Mouse (Mus musculus) erythroblast, embryonic 14.5 days (primary cell): ENCODE data around the gene Ipo13. TPM values are rescaled to one million over a fixed set of nuclear protein-coding genes. Genes with fewer than 3 reads are reported as not detected.

Experiments used
- H3K27me3 ChIP-seq: 2 replicates; pipeline ENCODE4 v1.6.1; 2012; ENCODE audit warnings: inconsistent platforms; ENCODE audit not compliant: control insufficient read depth
- H3K36me3 ChIP-seq: 2 replicates; pipeline ENCODE4 v1.6.1; 2012; ENCODE audit warnings: mild to moderate bottlenecking, inconsistent platforms; ENCODE audit not compliant: control insufficient read depth
- H3K4me1 ChIP-seq: 2 replicates; pipeline ENCODE4 v1.6.1; 2012; ENCODE audit warnings: inconsistent platforms; ENCODE audit not compliant: control insufficient read depth
- H3K4me3 ChIP-seq: replicated peaks from 2 replicates; pipeline ENCODE3; 2012; ENCODE audit warnings: moderate library complexity, mild to moderate bottlenecking, inconsistent platforms
- H3K9me3 ChIP-seq: 2 replicates; pipeline ENCODE4 v1.6.1; 2012; ENCODE audit warnings: low read length, inconsistent platforms, mixed read lengths; ENCODE audit not compliant: control insufficient read depth
- GATA1 ChIP-seq: IDR thresholded peaks from 2 replicates; pipeline ENCODE4 v1.6.1; 2012; ENCODE audit warnings: low read length, inconsistent platforms, mixed read lengths
- TAL1 ChIP-seq: IDR thresholded peaks from 3 replicates; pipeline ENCODE4 v1.6.1; 2012; ENCODE audit warnings: low read length, inconsistent platforms, mixed read lengths
- polyA plus RNA-seq: library from polyadenylated mRNA; stranded (reverse); fragments of >175 nt; gene quantifications from 2 replicates; pipeline ENCODE4 v1.2.3, GENCODE M21; 2012

Gene Ipo13
- polyA plus RNA-seq, 1 experiment = 3.5 TPM

GRCm38 (mm10) chr4:117889471-117889870, 25.3 kb downstream of the Ipo13 start:
- TF ChIP-seq TAL1 (no peak), GATA1 (no peak)
- Histone ChIP-seq H3K4me1 (peaks cover 63% of the 10 kb centered on the region), H3K9me3 (no peaks in the 10 kb centered on the region), H3K36me3 (peaks cover 54% of the 10 kb centered on the region), H3K4me3 (no peak overlapping the region), H3K27me3 (no peaks in the 10 kb centered on the region; the same call in 1 of the 2 replicates)

GRCm38 (mm10) chr4:117887920-117888319, 26.9 kb downstream of the Ipo13 start:
- peak overlapping the region; percentile 92 for H3K4me3 ChIP-seq
- H3K4me1 ChIP-seq = peaks cover 74% of the 10 kb centered on the region
- H3K9me3 ChIP-seq = no peaks in the 10 kb centered on the region
- TF ChIP-seq TAL1 (no peak), GATA1 (no peak)
- peaks cover 15% of the 10 kb centered on the region for H3K27me3 ChIP-seq
- peaks cover 52% of the 10 kb centered on the region for H3K36me3 ChIP-seq

- H3K9me3 ChIP-seq = no peaks in the 10 kb centered on the region
- H3K27me3 ChIP-seq = peaks cover 23% of the 10 kb centered on the region
- peaks cover 52% of the 10 kb centered on the region for H3K36me3 ChIP-seq
- H3K4me1 ChIP-seq = peaks cover 73% of the 10 kb centered on the region
- peak within 1 kb of the TSS; percentile 92 for H3K4me3 ChIP-seq
- TF ChIP-seq GATA1 (no peak), TAL1 (no peak)
Measured at GRCm38 (mm10) chr4:117887133-117887532, 27.7 kb downstream of the Ipo13 start, which contains the start of gene Atp6v0b. TSS of gene Atp6v0b (minus strand) at chr4:117887333.

GRCm38 (mm10) chr4:117886644-117887043, 28.2 kb downstream of the Ipo13 start:
- peak overlapping the region; percentile 92 for H3K4me3 ChIP-seq
- no peaks in the 10 kb centered on the region for H3K9me3 ChIP-seq
- peaks cover 52% of the 10 kb centered on the region for H3K36me3 ChIP-seq
- H3K27me3 ChIP-seq = peaks cover 28% of the 10 kb centered on the region
- H3K4me1 ChIP-seq = peaks cover 71% of the 10 kb centered on the region
- no peak for TF ChIP-seq TAL1
- TF ChIP-seq GATA1 = no peak

GRCm38 (mm10) chr4:117885994-117886393, 28.8 kb downstream of the Ipo13 start:
- TF ChIP-seq TAL1 (no peak), GATA1 (no peak)
- Histone ChIP-seq H3K4me3 (peak overlapping the region; percentile 92), H3K4me1 (peaks cover 64% of the 10 kb centered on the region), H3K9me3 (no peaks in the 10 kb centered on the region), H3K36me3 (peaks cover 52% of the 10 kb centered on the region), H3K27me3 (peaks cover 35% of the 10 kb centered on the region)

GRCm38 (mm10) chr4:117885093-117885492, 29.7 kb downstream of the Ipo13 start:
- Histone ChIP-seq H3K4me3 (peak overlapping the region; percentile 92), H3K36me3 (peaks cover 44% of the 10 kb centered on the region), H3K4me1 (peaks cover 55% of the 10 kb centered on the region), H3K9me3 (no peaks in the 10 kb centered on the region), H3K27me3 (peaks cover 44% of the 10 kb centered on the region)
- TF ChIP-seq TAL1 (no peak), GATA1 (no peak)

- Histone ChIP-seq H3K36me3 (peaks cover 34% of the 10 kb centered on the region), H3K9me3 (no peaks in the 10 kb centered on the region), H3K4me3 (peak overlapping the region; percentile 62), H3K4me1 (peaks cover 50% of the 10 kb centered on the region), H3K27me3 (peaks cover 48% of the 10 kb centered on the region)
- TF ChIP-seq TAL1 (no peak), GATA1 (no peak)
Measured at GRCm38 (mm10) chr4:117884146-117884545, 30.7 kb downstream of the Ipo13 start.

- no peak for TF ChIP-seq GATA1
- no peak for TF ChIP-seq TAL1
- peaks cover 31% of the 10 kb centered on the region for H3K36me3 ChIP-seq
- H3K27me3 ChIP-seq = peaks cover 48% of the 10 kb centered on the region
- peak within 1 kb of the TSS; percentile 62 for H3K4me3 ChIP-seq
- no peaks in the 10 kb centered on the region for H3K9me3 ChIP-seq
- H3K4me1 ChIP-seq = peaks cover 48% of the 10 kb centered on the region
Measured at GRCm38 (mm10) chr4:117882701-117883691, 31.8 kb downstream of the Ipo13 start, which contains the start of gene B4galt2. TSS of gene B4galt2 (minus strand) at chr4:117883487.

GRCm38 (mm10) chr4:117878703-117879102, 36.1 kb downstream of the Ipo13 start:
- no peaks in the 10 kb centered on the region for H3K9me3 ChIP-seq
- peaks cover 6% of the 10 kb centered on the region for H3K36me3 ChIP-seq
- no peak overlapping the region for H3K4me3 ChIP-seq
- TF ChIP-seq GATA1 (no peak), TAL1 (no peak)
- H3K4me1 ChIP-seq = peaks cover 18% of the 10 kb centered on the region
- H3K27me3 ChIP-seq = peaks cover 41% of the 10 kb centered on the region
